Mouse (Mus musculus): ENCODE measurements around the gene Cyp1a2. TPM values are rescaled to one million over a fixed set of nuclear protein-coding genes. Genes with fewer than 3 reads are reported as not detected.
"Not testable (repeated sequence)": the region's sequence is repeated elsewhere in the genome, so short reads cannot be mapped to it uniquely, and the experiment has no call there.

Cyp1a2 gene
- total RNA-seq (2021) = not detected
- long read RNA-seq = 0 reads

- DNase-seq (ENCODE audit: low spot score in 2 of 2) = no peak
Observed at GRCm38 (mm10) chr9:57683520-57683919, at the start of gene Cyp1a2. Cyp1a2 (minus strand) TSS chr9:57683703.

DNA sequence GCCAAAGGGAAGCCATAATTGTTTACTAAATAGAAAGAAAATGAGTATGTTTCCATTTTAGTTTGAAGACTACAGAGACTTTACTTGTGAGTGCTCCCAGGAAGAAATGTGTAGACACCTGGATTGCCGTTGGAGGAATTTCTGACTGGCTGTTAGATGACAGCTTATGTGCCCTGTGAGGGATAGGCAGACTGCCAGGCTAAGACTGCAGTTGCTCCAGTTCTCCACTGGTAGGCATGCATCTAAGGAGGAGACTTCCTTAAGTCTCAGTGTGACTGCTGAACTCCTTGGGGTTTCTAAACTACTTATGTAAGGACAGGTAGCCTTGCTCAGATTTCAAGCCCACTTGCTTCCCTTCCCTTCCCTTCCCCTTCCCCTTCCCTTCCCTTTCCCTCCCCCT, 44.8 kb upstream of the Cyp1a2 start:
- no peak for DNase-seq (ENCODE audit: low spot score in 2 of 2)

DNA sequence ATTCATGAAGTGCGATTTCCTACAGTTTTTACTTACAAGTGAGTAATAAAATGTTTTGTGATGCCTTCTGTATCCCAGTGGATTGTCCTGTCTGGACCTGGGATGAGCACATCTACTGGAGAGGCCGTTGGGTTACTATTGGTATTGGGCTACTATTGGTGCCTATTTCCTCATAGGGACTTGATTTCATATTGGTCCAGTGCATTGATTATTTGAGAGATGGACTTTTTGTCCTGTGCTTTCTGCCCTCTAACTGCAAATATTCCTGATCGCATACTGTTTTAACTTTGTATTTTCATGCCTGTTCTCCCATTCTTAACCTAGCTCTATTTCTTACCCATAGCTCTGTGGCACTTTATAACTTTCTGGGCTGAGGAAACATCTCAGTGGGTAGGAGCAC, 41.2 kb upstream of the Cyp1a2 start:
- DNase-seq (ENCODE audit: low spot score in 2 of 2) = no peak

DNA sequence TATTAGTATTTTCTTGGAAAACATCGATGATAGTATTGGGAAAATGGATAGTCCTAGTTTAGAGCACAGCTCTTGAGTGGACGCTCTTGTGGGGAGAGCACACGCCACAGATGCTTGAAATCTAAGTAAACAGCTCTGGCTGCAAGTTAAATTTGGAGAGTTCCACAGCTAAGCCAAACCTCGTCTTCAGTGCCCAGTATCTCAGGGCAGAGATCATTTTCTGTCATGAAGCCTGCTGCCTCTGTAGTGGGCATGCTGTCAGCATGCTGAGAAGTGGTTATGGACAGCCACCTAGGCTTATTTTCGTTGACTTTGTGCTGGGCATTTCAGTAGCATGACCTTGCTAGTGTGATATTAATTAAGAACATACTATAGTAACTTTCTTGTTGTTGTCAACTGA, 40.3 kb upstream of the Cyp1a2 start:
- DNase-seq (ENCODE audit: low spot score in 2 of 2) = no peak

DNA sequence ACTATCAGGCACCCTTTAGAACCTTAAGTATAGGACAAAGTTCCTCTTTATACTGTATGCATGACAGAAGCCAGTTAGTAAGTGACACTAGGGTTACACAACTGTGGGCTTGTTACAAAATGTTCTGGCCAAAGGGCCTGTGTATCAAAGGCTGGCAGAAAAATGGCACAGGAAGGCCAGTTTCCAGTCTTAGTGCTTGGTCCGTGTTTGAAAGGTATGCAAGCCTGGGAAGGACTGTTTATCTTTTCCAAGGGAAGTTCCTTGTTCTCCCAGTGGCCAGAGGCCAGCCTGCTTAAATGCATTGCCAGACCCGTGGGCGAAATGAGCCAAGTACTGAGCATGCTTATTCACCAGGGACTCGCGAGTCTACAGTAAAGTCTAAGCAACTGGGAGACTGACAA, 39.8 kb upstream of the Cyp1a2 start:
- DNase-seq (ENCODE audit: low spot score in 2 of 2) = peak in 1 of 2 experiments; percentile 68

DNA sequence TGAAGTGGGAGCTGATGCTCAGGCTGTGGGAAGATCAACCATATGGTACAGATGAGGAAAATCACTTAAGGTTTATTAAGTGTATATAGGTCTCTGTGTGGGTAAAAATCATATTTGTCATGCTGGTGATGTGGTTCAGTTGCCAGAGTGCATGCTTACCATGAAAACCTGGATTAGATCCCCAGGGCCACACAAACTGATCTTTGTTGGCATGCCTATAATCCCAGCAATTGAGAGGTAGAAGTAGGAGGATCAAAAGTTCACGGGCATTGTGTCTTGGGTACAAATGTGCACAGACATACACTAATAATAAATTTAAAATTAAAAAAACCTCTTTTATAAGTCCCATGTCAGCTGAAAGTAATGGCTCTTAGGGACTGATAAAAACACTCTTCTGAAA, 38.9 kb upstream of the Cyp1a2 start:
- DNase-seq (ENCODE audit: low spot score in 2 of 2) = no peak

GRCm38 (mm10) chr9:57720736-57721135, 37.2 kb upstream of the Cyp1a2 start:
- DNase-seq (ENCODE audit: low spot score in 2 of 2) = no peak

DNA sequence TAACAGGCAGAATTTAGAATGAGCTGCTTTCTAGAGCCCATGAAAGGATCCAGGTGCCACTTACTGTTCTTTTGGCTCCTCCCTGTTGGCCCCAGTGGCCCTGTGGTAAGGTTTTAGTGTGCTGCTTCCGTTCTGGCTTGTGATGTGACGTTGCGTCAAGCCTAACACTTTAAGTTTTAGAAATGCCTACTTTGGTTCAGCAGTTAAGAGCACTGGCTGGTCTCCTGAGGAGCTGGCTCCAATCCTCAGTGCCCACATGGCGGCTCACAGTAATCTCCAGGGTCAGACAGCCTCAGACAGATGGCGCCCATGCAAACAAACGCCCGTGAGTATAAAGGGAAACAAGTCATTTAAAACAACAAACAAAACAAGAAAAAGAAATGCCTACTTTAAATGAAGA, 34.9 kb upstream of the Cyp1a2 start:
- no peak for DNase-seq (ENCODE audit: low spot score in 2 of 2)

DNA sequence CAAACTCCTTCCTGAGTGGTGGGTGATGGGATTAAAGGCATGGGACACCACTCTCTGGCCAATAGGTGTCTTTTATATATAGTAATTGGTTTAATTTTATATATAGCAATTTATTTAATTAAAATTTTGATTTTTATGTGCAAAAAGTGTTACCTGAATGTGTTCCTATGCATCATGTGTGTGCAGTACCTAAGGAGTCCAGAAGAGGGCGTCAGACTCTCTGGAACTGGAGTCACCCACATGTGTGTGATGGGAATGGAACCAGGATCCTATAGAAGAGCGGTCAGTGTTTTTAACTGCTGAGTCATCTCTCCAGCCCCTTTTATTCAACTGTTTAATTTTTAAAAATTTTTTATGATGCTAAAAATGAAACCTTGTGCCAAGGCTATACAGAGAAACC, 28.7 kb upstream of the Cyp1a2 start:
- no peak for DNase-seq (ENCODE audit: low spot score in 2 of 2)

DNA sequence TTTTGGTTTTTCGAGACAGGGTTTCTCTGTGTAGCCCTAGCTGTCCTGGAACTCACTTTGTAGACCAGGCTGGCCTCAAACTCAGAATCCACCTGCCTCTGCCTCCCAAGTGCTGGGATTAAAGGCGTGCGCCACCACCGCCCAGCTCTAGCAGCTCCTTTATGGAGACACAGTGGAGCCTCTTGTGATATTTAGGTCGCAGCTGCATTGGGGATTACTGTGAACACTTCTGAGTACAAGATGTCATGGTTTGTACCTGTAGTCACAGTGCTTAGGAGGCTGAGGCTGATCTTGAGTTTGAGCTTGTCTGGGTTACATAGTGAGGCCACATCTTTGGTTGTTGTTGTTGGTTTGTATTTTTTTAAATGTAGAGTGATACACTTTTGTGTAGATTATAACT, 26.7 kb upstream of the Cyp1a2 start:
- not testable (repeated sequence) for DNase-seq (ENCODE audit: low spot score in 2 of 2)

- peak; percentile 14 to 71 for DNase-seq (ENCODE audit: low spot score in 2 of 2)
Observed at GRCm38 (mm10) chr9:57708720-57709274, 25.3 kb upstream of the Cyp1a2 start.

GRCm38 (mm10) chr9:57708068-57708719, 24.7 kb upstream of the Cyp1a2 start, which contains the start of gene Edc3:
Edc3 (plus strand) TSS chr9:57708540.
- peak; percentile 67 to 88 for DNase-seq (ENCODE audit: low spot score in 2 of 2)

GRCm38 (mm10) chr9:57706496-57706895, 23.0 kb upstream of the Cyp1a2 start:
- no peak for DNase-seq (ENCODE audit: low spot score in 2 of 2)

GRCm38 (mm10) chr9:57698466-57699150, 15.1 kb upstream of the Cyp1a2 start:
- peak in 1 of 2 experiments; percentile 26 for DNase-seq (ENCODE audit: low spot score in 2 of 2)

- no peak for DNase-seq (ENCODE audit: low spot score in 2 of 2)
Observed at GRCm38 (mm10) chr9:57697380-57697779, 13.9 kb upstream of the Cyp1a2 start.

DNA sequence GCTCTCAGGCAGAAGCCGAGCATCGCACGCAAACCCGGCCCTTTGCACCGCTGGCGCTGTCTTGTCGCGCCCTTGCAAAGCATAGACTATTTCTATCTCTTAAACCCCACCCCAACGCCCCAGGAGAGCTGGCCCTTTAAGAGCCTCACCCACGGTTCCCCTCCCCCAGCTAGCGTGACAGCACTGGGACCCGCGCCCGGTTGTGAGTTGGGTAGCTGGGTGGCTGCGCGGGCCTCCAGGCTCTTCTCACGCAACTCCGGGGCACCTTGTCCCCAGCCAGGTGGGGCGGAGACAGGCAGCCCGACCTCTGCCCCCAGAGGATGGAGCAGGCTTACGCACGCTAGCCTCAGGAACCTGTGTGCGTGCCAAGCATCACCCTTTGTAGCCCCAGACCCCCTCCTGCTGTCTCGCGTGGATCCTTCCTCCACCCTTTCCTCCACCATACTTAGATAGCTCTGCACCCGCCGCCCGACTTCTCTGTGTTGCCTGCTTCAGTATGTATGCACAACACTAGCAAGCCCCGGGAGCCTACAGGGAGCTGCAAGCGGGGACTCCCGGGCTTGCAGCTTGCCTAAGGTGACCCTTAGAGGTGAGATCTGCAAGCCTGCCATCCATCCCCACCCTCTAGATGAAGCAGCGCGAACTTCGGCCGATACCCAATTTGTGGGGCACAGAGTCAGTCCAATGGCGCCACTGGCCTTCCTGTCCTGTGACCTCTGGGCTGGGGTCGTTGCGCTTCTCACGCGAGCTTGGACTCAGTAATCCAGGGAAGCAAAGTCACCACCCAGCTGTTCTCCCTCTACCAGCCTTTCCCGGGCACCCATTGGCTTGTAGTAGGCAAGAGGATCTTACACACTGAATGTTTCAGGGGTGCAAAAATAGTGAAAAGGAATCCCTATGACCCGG, 13.1 kb upstream of the Cyp1a2 start:
- DNase-seq (ENCODE audit: low spot score in 2 of 2) = peak; percentile 65 to 77

GRCm38 (mm10) chr9:57694108-57694507, 10.6 kb upstream of the Cyp1a2 start:
- no peak for DNase-seq (ENCODE audit: low spot score in 2 of 2)

DNA sequence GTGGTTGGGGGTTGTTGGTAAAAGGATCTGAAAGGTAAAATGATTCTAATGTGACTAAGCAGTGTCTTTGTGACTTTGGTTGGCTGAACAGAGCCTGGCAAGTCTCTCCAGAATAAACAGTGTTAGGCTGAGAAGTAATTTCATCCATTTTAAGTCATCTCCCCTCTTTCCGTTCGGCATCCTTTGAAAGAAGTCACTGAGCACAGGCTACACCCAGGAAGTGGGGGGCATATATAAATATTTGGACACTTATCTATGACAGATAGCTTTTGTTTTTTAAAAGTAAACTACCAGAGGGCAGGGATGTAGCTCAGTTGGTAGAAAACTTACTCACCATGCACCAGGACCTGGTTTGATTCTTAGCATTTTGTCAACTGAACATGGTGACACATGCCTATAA, 5.1 kb upstream of the Cyp1a2 start:
- no peak for DNase-seq (ENCODE audit: low spot score in 2 of 2)

DNA sequence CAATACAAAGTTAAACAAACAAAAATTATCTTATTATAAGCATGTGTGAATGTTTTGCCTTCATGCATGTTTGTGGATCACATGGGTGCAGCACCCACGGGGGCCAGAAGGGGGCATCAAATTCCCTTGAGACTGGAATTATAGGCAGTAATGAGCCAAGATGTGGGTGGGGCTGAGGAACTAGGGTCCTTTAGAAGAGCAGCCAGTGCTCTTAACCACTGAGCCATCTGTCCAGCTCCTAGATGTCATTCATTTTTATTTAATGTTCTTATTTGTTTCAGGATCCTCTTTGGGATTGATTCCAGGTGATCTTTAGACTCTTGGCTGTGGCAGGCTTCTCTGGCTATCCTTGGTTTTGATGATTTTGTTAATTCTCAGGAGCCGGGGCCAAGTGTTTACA, 4.7 kb upstream of the Cyp1a2 start:
- no peak for DNase-seq (ENCODE audit: low spot score in 2 of 2)

DNA sequence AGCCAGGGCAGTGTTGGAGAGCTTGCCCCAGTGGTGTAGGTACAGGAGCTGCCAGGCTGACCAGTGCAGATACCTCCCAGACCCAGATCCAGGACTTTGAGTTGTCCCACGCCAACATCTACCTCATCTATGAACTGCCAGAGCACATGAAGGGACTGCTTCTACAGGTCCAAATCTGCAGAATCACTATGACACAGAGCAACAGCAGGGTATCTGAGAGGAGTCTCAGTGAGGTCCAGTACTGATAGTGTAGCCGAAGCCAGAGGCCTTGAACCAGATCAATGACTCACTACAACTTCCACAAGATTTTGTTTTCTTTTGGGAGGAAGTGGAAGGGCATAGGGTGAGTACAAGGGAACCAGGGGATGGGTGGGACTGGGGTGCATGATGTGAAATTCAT, 4.2 kb upstream of the Cyp1a2 start, which contains the start of gene Cyp1a1:
Gene Cyp1a1, plus strand, starts transcription at position 178 of the 400 bp plus-strand sequence.
- DNase-seq (ENCODE audit: low spot score in 2 of 2) = no peak

DNA sequence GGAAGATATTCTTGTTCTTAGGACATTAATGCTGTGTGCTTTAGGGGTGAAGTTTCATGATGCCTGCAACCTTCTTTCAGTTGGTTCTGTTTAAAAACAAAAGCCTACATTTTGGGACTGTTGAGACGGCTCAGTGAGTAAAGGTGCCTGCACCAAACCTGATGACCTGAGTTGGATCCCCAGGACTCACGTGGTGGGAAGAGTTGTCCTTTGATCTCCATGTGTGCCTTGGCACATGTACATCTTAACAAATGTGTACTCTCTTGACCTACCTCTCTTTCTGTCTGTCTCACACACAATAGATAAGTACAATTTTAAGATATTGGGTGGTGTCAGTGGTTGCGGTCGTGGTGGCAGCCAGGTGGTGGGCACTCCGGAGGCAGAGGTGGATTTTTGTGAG, 2.5 kb upstream of the Cyp1a2 start:
- no peak for DNase-seq (ENCODE audit: low spot score in 2 of 2)
